Mouse (Mus musculus) right cerebral cortex, postnatal 4 days (tissue): Measurements from ENCODE around the gene Cel.
A peak's percentile ranks its signal among the peaks of the same experiment; 100 is the strongest.
"Not testable (repeated sequence)": the region's sequence is repeated elsewhere in the genome, so short reads cannot be mapped to it uniquely, and the experiment has no call there.

Source experiments
- DNase-seq: peaks from one replicate; pipeline ENCODE4 v3.0.0-alpha.2; 2022

The Cel gene

GRCm38 (mm10) chr2:28517206-28517909 is 45.8 kb downstream of the Cel start:
- peak; percentile 74 for DNase-seq

DNA sequence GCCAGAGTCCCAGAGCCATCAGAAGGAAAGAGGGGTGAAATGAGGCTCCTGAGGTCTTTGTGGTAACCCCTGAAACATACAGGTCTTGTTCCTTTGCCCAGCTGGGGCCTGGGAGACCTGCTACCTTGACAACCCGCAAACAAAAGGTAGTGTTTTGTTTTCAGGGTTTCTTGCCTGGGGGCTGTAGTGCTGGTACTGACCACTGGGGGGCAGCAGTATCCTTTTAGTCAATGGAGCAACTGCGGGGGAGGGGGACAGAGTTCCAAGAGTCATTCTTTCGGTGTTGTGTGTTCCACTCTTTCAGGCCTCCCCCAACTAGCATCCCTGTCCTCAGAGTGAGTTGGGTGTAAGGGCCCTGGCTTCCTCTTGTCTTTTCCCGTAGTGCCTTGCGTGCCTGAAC is 48.7 kb downstream of the Cel start:
- peak; percentile 94 for DNase-seq

GRCm38 (mm10) chr2:28513431-28514370 is 49.5 kb downstream of the Cel start:
- DNase-seq, result peak; percentile 53

DNA sequence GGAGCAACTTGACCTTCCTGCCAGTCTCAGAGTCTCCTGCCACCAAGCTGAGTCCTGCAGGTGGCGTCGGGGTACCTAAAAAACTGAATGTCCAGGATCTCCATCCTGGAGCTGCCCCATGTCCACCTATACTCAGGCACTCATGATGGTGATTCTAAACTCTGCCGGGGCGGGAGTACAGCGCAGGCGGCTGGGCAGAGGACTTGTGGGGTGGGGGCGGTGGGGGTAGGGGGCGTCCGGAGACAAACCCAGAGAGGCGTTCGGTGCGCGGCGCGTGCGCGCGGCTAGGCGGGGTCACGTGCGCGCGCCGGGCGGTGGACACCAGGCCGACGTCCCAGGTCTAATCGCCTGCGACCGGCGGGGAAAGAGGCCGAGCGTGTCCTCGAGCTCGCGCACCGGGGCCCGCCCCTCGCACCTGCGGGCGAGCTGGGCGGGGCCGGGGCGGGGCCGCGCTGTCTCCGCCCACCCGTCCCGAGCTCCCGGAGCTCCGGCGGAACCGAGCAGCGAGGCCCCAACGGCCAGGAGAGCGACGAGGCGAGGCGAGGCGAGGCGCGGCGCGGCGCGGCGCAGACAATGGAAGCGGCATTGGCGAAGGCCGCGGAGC is 50.3 kb downstream of the Cel start, which contains the start of gene Ralgds:
Ralgds (plus strand) TSS at position 328 of the 604 bp plus-strand sequence.
- peak; percentile 67 for DNase-seq

DNA sequence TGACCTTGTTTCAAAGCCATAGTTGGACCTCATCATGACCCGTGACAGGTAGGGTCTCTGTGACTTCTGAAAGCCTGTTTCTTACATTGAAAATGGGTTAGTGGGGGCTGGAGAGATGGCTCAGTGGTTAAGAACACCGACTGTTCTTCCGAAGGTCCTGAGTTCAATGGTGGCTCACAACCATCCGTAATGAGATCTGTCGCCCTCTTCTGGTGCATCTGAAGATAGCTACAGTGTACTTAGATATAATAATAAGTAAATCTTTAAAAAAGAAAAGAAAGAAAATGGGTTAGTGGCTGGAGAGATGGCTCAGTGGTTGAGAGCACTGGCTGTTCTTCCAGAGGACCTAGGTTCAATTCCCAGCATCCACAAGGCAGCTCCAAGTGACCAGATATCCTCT is 51.6 kb downstream of the Cel start:
- not testable (repeated sequence) for DNase-seq

DNA sequence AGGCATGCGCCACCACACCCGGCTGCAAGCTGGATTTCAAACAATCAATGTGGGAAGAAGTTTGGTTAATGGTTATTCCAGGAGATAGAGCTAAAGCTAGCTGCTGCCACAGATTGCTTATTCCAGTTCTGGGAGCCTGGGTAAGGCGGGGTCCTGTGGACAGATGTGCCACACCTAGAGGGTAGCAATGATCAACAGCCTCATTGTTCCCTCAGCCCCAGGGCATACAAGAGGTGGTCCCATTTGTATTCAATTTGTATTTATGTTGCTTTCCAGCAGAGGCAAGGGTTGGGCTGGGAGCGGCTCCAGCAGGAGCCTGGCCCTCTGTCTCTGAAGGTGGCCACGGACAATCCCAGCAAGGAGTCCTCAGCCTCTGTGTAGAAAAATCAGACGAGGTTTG is 56.9 kb downstream of the Cel start:
- DNase-seq, result no peak

DNA sequence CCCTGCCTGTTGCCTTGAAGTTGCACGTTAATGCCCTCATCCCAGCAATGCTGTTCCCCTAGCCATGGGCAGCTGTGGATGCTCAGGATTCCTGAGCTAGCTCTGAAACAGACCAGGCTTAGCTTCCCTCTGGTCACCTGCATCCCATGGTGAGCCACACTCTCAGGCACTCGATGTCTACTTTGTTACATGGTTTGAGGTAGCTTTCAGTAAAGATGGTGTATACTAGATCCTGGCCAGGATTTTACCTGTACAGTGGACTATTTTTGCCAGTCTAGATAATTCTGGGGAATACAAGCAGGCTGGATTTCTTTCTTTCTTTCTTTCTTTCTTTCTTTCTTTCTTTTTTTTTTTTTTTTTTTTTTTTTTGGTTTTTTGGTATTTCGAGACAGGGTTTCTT is 57.4 kb downstream of the Cel start, which contains the start of gene Gm10134:
Gm10134 (plus strand) TSS at position 301 of the 400 bp plus-strand sequence.
- no peak for DNase-seq
